Mouse (Mus musculus) heart, adult 11 months (tissue): ENCODE measurements around the gene Sipa1l2.

Experiments
- DNase-seq: peaks from one replicate; pipeline ENCODE4 v3.0.0; 2022

The Sipa1l2 gene

GRCm38 (mm10) chr8:125576127-125576526 lies 6.5 kb upstream of the Sipa1l2 start:
- DNase-seq = no peak

GRCm38 (mm10) chr8:125574280-125574679 lies 4.7 kb upstream of the Sipa1l2 start:
- DNase-seq = no peak

GRCm38 (mm10) chr8:125572246-125572645 lies 2.6 kb upstream of the Sipa1l2 start:
- peak; percentile 96 for DNase-seq

DNA sequence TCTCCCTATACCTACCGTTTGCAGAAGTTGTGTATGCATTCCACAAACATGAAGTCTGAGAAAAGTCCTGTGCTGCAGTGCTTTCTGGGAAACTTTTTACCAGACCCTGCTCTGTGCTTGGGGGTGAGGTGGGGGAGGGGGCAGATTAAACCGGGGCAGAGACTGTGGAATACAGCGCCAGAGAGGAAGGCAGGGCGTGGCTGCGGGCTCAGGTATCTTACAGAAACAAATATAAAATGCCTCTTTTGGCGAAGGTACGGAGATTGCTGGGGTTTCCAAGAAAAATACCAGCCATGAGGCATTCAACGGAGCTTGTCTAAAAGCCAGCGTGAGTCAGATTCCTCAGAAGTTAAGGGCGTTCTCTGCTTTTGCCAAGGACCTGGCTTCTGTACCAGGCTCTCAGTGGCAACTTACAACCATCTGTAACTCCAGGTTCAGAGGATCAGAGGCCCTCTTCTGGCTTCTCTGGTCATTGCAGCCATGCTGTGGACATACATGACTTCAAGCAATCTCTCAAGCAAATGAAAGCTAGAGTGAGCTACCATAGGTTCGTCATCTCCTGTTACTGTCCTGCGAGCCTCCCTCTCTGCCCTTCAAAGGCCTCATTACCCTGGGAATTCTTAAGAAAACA lies 1.3 kb upstream of the Sipa1l2 start:
- peak; percentile 93 for DNase-seq

- DNase-seq = no peak
These were observed 781 bp upstream of the Sipa1l2 start for GRCm38 (mm10) chr8:125570389-125570788.

- peak; percentile 97 for DNase-seq
These were observed 616 bp downstream of the Sipa1l2 start for GRCm38 (mm10) chr8:125568851-125569532.

DNA sequence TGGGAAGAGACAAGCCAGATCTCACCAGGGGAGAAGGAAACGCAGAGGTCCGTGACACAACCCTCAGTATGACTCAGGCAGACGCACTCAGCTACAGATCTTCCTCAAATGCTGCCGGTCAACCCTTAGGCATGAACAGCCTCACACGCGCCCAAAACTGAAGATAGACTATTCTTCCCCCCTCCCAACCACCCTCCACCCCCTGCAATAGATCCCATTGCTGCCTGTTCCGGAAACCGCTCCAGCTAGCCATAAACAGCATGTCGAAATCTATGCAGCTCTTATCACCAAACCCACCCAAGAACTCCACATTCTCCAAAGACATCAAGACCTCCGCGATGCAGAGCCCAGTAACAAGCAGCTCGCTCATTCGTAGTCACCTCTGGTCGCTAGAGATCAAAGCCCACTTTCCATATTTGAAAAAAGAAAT lies 1.2 kb downstream of the Sipa1l2 start:
- DNase-seq = peak; percentile 96

- DNase-seq = no peak
These were observed 2.0 kb downstream of the Sipa1l2 start for GRCm38 (mm10) chr8:125567569-125567968.

- DNase-seq = no peak
These were observed 6.7 kb downstream of the Sipa1l2 start for GRCm38 (mm10) chr8:125562878-125563277.

DNA sequence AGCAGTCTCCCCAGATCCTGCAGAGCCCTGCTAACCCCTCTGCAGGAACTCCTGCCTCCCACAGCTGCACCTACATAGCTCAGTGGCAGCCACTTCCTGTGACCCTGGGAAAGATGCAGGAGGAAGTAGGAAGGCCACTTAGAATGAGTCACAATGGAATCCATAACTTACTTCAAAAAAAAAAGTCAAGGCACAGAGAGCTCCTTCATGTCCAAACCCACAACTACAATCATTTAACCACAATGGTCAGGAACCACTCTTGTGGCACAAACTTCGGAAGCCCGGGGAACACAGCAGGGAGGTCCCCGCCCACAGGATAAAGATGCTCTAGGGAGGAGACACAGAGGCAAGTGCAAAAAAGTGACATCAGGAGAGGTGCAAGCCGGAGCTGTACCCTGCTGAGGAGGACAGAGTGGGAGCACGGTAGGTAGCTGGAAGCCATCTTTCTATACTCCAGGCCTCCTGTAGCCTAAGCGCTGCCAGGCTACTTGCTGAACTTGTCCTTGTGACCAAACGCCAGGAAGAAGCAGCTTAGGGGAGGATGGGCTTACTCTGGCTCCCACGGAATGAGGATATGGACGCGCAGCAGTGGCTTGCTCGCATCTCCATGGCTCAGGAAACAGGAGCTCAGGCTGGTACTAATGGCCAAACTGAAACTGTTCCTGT lies 8.7 kb downstream of the Sipa1l2 start:
- DNase-seq = peak; percentile 93

DNA sequence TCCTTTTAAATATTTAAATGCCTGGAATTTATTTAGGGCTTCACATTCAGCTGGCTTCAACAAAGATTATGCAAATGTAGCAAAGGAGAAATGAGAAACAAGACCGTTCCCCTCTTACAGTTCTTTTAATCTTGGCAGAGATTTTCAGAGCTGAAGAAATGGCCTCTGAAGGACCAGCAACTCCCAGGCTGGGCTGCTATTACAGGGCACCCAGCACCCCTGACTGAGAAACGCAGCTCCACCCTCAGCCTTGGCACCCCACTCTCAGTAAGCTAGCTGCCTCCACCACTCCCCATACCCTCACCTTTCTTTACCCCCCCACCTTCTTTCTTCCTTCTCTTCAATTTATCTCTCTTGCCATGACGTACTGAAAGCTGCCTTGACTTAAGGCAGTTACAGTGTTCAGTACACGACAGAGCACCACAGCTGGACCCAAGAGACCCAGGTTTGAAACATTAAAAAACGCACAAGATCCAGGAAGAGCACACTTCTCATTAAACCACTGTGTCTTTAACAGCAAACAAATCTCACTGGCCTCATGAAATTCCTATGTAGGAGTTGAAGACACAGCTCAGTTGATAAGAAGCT lies 10.4 kb downstream of the Sipa1l2 start:
- DNase-seq = peak; percentile 89

GRCm38 (mm10) chr8:125558109-125559065 lies 11.2 kb downstream of the Sipa1l2 start:
- peak; percentile 99 for DNase-seq

DNA sequence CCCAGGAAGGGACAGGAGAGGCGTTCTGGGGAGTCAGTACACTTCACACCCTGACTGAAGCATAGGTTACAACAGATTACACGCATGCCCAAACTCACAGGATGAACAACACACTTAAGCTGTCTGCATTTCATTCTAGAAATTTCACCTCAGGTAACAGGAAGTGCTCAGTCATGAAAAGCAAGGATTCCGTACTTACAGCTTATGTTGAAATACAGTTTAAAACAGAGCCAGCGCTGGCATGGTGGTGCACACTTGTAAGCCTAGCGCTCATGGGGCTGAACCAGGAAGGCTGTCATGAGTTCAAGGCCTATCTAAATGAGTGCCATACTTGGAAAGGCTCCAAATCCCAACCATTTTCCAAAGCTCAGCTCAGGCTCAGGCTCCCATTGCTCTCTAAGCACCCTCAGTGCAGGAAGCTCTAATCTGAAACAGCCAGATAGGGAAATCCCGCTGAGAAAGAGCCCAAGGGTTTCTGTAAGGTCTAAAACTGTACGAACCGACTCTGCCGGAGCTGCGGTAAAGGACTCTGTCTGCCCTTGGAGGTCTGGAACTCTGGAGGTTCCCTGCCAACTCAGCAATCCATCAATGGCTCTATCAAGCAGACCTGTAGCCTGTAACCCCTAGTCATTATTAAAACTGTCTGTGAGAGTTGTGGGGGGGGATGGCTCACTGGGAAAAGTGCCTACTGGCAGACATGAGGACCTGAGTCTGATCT lies 12.1 kb downstream of the Sipa1l2 start:
- DNase-seq = no peak

DNA sequence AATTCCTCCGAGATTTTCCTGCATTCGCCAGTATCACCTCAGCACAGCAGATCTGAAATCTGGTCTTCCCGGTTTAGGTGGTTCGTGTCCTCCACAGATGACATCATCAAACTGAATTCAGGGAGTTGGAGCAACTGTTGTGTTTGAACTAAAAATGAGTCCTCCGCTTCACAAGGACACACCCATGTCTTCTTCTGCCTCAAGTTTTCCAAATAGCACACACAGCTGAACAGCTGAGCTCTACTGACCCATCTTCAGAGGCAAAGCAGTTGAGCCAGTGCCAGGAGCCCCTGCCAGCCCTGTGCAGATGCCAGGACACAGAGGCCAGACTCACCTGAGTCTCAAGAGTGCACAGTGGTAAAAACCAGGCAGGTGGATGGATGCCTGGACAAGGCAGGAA lies 12.9 kb downstream of the Sipa1l2 start:
- DNase-seq = no peak

DNA sequence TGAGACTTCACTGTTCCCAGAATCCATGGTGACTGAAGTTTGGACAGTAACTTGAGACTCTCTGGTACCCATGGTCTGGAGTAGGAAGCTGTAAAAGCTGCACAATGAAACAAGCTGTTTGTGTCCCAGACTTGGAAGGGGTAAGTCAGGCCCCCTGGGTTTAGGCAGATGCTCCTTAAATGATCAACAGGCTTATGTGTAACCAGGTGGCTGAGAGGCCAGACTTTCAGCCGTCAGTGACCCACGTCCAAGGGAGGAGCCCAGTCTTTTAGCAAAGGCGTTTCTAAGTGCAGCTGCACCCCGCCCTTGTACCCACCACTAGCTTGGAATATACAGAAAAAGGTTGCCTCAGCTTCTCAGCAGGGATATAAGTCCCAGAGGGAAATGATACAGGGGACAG lies 19.0 kb downstream of the Sipa1l2 start:
- DNase-seq = no peak

DNA sequence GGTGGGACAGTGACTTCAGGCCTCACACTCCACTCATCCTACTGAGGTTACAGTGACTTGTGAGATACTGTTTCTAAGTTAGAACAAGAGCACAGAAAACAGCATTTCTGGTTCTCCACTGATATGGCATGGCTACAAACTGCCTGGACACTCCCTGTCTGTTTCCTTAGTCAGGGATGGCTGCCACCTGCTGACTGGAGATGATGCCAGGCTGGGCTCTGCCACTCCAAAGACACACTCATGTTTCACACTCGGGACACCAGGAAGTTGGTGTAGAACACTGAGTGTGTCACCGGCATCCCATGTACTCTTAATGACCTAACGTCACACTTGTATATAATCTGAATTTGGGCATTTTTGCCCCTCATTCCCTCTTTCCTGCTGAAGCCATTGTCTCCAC lies 22.3 kb downstream of the Sipa1l2 start:
- no peak for DNase-seq

DNA sequence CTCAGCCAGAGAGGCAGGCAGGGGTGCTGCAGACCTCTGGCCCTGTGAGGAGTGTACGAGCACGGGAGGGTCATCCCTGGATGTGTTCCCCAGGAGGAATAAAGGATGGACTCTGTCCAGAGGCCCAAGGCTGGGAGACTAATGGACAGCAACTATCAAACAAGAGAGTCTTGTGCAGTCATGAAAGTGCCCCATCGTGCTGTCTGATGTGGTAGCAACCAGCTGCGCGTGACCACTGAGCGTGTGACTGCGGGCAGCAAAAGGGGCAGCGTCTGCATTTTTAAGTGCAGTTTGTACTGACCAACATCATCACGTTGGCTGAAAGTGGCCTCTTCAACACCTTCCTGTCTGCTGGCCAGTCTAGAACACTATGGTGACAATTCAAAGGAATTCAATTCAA lies 23.7 kb downstream of the Sipa1l2 start:
- DNase-seq = peak; percentile 94

DNA sequence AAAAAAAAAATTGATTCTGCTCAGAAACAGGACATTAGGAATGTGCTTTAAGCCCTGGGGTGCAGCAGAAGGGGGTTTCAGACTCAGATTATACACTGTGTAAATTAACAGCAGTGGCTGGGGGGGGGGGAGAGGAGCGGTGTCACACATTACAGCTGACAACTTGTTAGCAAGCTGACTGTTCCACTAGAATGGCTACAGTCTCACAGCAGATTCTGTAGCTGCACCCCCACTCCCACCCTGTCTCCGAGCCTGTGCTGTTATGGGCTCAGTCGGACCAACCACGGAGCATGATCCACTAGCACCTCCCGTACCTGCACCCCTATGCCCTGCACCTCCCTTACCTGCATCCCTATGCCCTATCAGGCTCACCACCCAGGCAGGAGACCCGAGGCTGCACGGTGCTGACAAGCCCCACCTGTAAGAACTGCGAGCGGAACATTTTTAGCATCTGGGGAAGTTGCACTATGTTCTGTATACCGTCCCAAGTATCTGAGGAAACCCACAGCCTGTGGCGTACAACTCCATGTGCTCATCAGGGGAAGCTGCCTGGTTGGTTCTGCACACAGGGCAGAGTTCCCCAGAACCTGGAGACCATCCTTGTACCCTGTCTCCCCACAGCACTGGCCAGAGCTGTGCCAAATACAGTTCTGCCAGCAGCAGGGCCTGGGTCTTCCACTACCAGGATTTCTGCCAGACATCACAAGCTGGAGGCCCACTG lies 26.6 kb downstream of the Sipa1l2 start:
- peak; percentile 90 for DNase-seq

- peak; percentile 94 for DNase-seq
These were observed 30.3 kb downstream of the Sipa1l2 start for GRCm38 (mm10) chr8:125539056-125540013.

DNA sequence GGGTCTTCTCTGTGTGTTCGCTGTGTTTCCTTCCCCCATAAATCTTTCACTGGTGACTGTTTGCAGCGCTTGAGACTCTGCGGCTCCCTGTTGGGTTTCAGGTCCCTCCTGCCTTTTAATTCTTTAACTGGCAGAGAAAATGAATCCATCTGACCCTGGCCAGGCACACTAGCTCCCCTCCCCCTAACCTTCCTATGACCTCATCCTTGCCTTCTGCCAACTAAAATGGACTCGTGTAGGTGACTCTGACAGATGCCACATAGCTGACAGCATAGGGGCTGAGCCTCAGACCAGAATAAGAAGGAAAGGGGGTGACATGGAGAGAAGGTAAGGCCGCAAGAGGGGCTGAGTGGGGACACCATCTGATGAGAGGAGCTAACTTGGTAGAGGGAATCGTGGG lies 31.3 kb downstream of the Sipa1l2 start:
- peak; percentile 92 for DNase-seq
